Mouse (Mus musculus) urinary bladder, postnatal 14 days (tissue): ENCODE measurements at regions not wholly inside any gene's neighbourhood (a gene's known extent, or its start where the extent isn't known, plus 50 kb on each side); places are given as distances from the start of the nearest gene placed in this dataset.
"Not testable (repeated sequence)": the region's sequence is repeated elsewhere in the genome, so short reads cannot be mapped to it uniquely, and the experiment has no call there.

Experiments
- DNase-seq: peaks from one replicate; pipeline ENCODE4 v3.0.0; 2021; ENCODE audit warnings: low spot score

GRCm38 (mm10) chr13:12726831-12727230, 73.0 kb downstream of the Prl2c3 start:
- DNase-seq: peak; percentile 10

- not testable (repeated sequence) for DNase-seq
These were observed 81.8 kb downstream of the Prl2c3 start for GRCm38 (mm10) chr13:12717972-12718546.

- DNase-seq: no peak
These were observed 88.2 kb downstream of the Prl2c3 start for GRCm38 (mm10) chr13:12711471-12712273.

GRCm38 (mm10) chr13:12702804-12703612, 96.9 kb downstream of the Prl2c3 start:
- DNase-seq: peak; percentile 38

- peak; percentile 18 for DNase-seq
These were observed 97.6 kb downstream of the Prl2c3 start for GRCm38 (mm10) chr13:12702111-12702803.

GRCm38 (mm10) chr13:12693593-12694118, 106.2 kb downstream of the Prl2c3 start:
- not testable (repeated sequence) for DNase-seq

- not testable (repeated sequence) for DNase-seq
These were observed 111.1 kb downstream of the Prl2c3 start for GRCm38 (mm10) chr13:12688778-12689177.

- not testable (repeated sequence) for DNase-seq
These were observed 111.7 kb downstream of the Prl2c3 start for GRCm38 (mm10) chr13:12688149-12688548.

GRCm38 (mm10) chr13:12680954-12681571, 115.4 kb downstream of the Ero1lb start:
- not testable (repeated sequence) for DNase-seq

GRCm38 (mm10) chr13:12680283-12680953, 114.7 kb downstream of the Ero1lb start:
- DNase-seq: peak; percentile 38

GRCm38 (mm10) chr13:12677372-12677771, 111.7 kb downstream of the Ero1lb start:
- DNase-seq: no peak

GRCm38 (mm10) chr13:12671011-12671410, 105.3 kb downstream of the Ero1lb start:
- not testable (repeated sequence) for DNase-seq

GRCm38 (mm10) chr13:12668742-12669141, 103.1 kb downstream of the Ero1lb start:
- DNase-seq: not testable (repeated sequence)

GRCm38 (mm10) chr13:12667727-12668665, 102.3 kb downstream of the Ero1lb start:
- not testable (repeated sequence) for DNase-seq

GRCm38 (mm10) chr13:12666050-12666449, 100.4 kb downstream of the Ero1lb start:
- not testable (repeated sequence) for DNase-seq
